Mouse (Mus musculus) CH12.LX (cell line): Measurements from ENCODE around the gene Plrg1. TPM values are rescaled to one million over a fixed set of nuclear protein-coding genes. Genes with fewer than 3 reads are reported as not detected.

Experiments
- DNase-seq: peaks from one replicate; pipeline ENCODE4 v3.0.0-alpha.2; 2013; ENCODE audit errors: extremely low read depth
- H3K27ac ChIP-seq: 2 replicates; pipeline ENCODE4 v1.5.1; 2012; ENCODE audit warnings: low read depth, mild to moderate bottlenecking, control low read depth, moderate library complexity; ENCODE audit not compliant: insufficient read depth
- H3K27me3 ChIP-seq: replicated peaks from 2 replicates; pipeline ENCODE3; 2012; ENCODE audit warnings: inconsistent platforms
- H3K36me3 ChIP-seq, 2 experiments: replicated peaks in 1 of 2; 2 replicates each; pipeline versions ENCODE3 to v1.6.1; 2012; ENCODE audit warnings: inconsistent platforms in 1 of 2, low read length in 1 of 2, mild to moderate bottlenecking in 1 of 2, mixed read lengths in 1 of 2, moderate library complexity in 1 of 2; ENCODE audit not compliant: control insufficient read depth in 1 of 2, insufficient read depth in 1 of 2
- H3K4me1 ChIP-seq, 2 experiments: 2 replicates each; pipeline ENCODE4 v1.6.1; 2012; ENCODE audit warnings: inconsistent platforms in 1 of 2, moderate library complexity in 1 of 2; ENCODE audit not compliant: insufficient read depth in 2 of 2, control insufficient read depth in 1 of 2
- H3K4me2 ChIP-seq: 2 replicates; pipeline ENCODE4 v1.6.1; 2012; ENCODE audit warnings: low read depth, mild to moderate bottlenecking, control low read depth; ENCODE audit not compliant: poor library complexity, insufficient read depth, severe bottlenecking
- H3K4me3 ChIP-seq, 3 experiments: fragments of 150-350 bp in 1 of 3; sonication (generic) in 1 of 3; replicated peaks in 1 of 3; 2 replicates each; pipeline versions ENCODE3 to v1.5.1; 2011 to 2012; ENCODE audit warnings: low read depth in 2 of 3, low read length in 2 of 3, mild to moderate bottlenecking in 2 of 3, moderate library complexity in 2 of 3, control low read depth in 1 of 3, improper control_type of control experiment in 1 of 3, inconsistent platforms in 1 of 3, mixed read lengths in 1 of 3; ENCODE audit not compliant: poor library complexity in 1 of 3
- H3K79me2 ChIP-seq: replicated peaks from 2 replicates; pipeline ENCODE4 v1.6.1; 2012; ENCODE audit warnings: mild to moderate bottlenecking, moderate library complexity; ENCODE audit not compliant: control insufficient read depth, poor library complexity, insufficient read depth, severe bottlenecking; ENCODE audit errors: extremely low read depth
- H3K9ac ChIP-seq: 2 replicates; pipeline ENCODE4 v1.6.1; 2012; ENCODE audit warnings: low read depth, mild to moderate bottlenecking, control low read depth, moderate library complexity; ENCODE audit not compliant: insufficient read depth
- H3K9me3 ChIP-seq: replicated peaks from 2 replicates; pipeline ENCODE3; 2012; ENCODE audit warnings: low read length, inconsistent platforms, mixed read lengths
- CHD1 ChIP-seq: IDR thresholded peaks from 2 replicates; pipeline ENCODE4 v1.6.1; 2012; ENCODE audit warnings: low read depth, low read length, improper control_type of control experiment, inconsistent platforms
- CTCF ChIP-seq, 2 experiments: IDR thresholded peaks in 1 of 2; conservative IDR thresholded peaks in 1 of 2; 2 replicates each; pipeline ENCODE4 v1.5.1; 2011 to 2012; ENCODE audit warnings: low read depth in 2 of 2, low read length in 2 of 2, improper control_type of control experiment in 1 of 2, inconsistent platforms in 1 of 2, mild to moderate bottlenecking in 1 of 2, moderate library complexity in 1 of 2
- E2F4 ChIP-seq: IDR thresholded peaks from 2 replicates; pipeline ENCODE4 v1.6.1; 2011; ENCODE audit warnings: low read depth, low read length, improper control_type of control experiment; ENCODE audit not compliant: insufficient replicate concordance
- ELF1 ChIP-seq: IDR thresholded peaks from 2 replicates; pipeline ENCODE4 v1.6.1; 2014; ENCODE audit warnings: low read depth, mild to moderate bottlenecking, inconsistent platforms, low read length, improper control_type of control experiment
- EP300 ChIP-seq: IDR thresholded peaks from 2 replicates; pipeline ENCODE4 v1.6.1; 2011; ENCODE audit warnings: low read length, improper control_type of control experiment
- GABPA ChIP-seq: IDR thresholded peaks from 2 replicates; pipeline ENCODE4 v1.6.1; 2012; ENCODE audit warnings: low read depth, low read length, improper control_type of control experiment, inconsistent platforms; ENCODE audit not compliant: insufficient replicate concordance
- HCFC1 ChIP-seq: IDR thresholded peaks from 2 replicates; pipeline ENCODE4 v1.6.1; 2012; ENCODE audit warnings: low read depth, mild to moderate bottlenecking, inconsistent platforms, low read length, improper control_type of control experiment
- IRF4 ChIP-seq: IDR thresholded peaks from 2 replicates; pipeline ENCODE4 v1.6.1; 2014; ENCODE audit warnings: low read depth, mild to moderate bottlenecking, inconsistent platforms, low read length, improper control_type of control experiment
- KAT2A ChIP-seq: IDR thresholded peaks from 2 replicates; pipeline ENCODE4 v1.6.1; 2012; ENCODE audit warnings: low read length, improper control_type of control experiment, inconsistent platforms; ENCODE audit not compliant: insufficient replicate concordance
- MAFK ChIP-seq: IDR thresholded peaks from 2 replicates; pipeline ENCODE4 v1.6.1; 2011; ENCODE audit warnings: low read length, improper control_type of control experiment; ENCODE audit not compliant: insufficient replicate concordance
- MAX ChIP-seq: IDR thresholded peaks from 2 replicates; pipeline ENCODE4 v1.6.1; 2011; ENCODE audit warnings: low read length, improper control_type of control experiment
- MEF2A ChIP-seq: IDR thresholded peaks from 2 replicates; pipeline ENCODE4 v1.6.1; 2014; ENCODE audit warnings: low read depth, mild to moderate bottlenecking, inconsistent platforms, low read length, improper control_type of control experiment, borderline replicate concordance
- MXI1 ChIP-seq: IDR thresholded peaks from 2 replicates; pipeline ENCODE4 v1.6.1; 2011; ENCODE audit warnings: mild to moderate bottlenecking, low read depth, low read length, improper control_type of control experiment
- MYC ChIP-seq: IDR thresholded peaks from 2 replicates; pipeline ENCODE4 v1.6.1; 2011; ENCODE audit warnings: low read depth, mild to moderate bottlenecking, improper control_type of control experiment, low read length
- NRF1 ChIP-seq: IDR thresholded peaks from 2 replicates; pipeline ENCODE4 v1.6.1; 2014; ENCODE audit warnings: low read depth, mild to moderate bottlenecking, inconsistent platforms, low read length, improper control_type of control experiment, moderate library complexity
- POLR2A ChIP-seq: IDR thresholded peaks from 2 replicates; pipeline ENCODE4 v1.6.1; 2011; ENCODE audit warnings: low read depth, mild to moderate bottlenecking, improper control_type of control experiment, low read length
- RAD21 ChIP-seq: IDR thresholded peaks from 2 replicates; pipeline ENCODE4 v1.6.1; 2011; ENCODE audit warnings: low read depth, mild to moderate bottlenecking, low read length, improper control_type of control experiment, moderate library complexity
- RCOR1 ChIP-seq: conservative IDR thresholded peaks from 2 replicates; pipeline ENCODE4 v1.6.1; 2012; ENCODE audit warnings: low read depth, mild to moderate bottlenecking, inconsistent platforms, low read length, improper control_type of control experiment
- SIN3A ChIP-seq: IDR thresholded peaks from 2 replicates; pipeline ENCODE4 v1.6.1; 2012; ENCODE audit warnings: low read length, improper control_type of control experiment, inconsistent platforms
- SMC3 ChIP-seq: IDR thresholded peaks from 2 replicates; pipeline ENCODE4 v1.6.1; 2011; ENCODE audit warnings: low read depth, low read length, improper control_type of control experiment
- TCF12 ChIP-seq: IDR thresholded peaks from 2 replicates; pipeline ENCODE4 v1.6.1; 2014; ENCODE audit warnings: low read depth, mild to moderate bottlenecking, inconsistent platforms, low read length, improper control_type of control experiment
- UBTF ChIP-seq: IDR thresholded peaks from 2 replicates; pipeline ENCODE4 v1.6.1; 2012; ENCODE audit warnings: low read depth, mild to moderate bottlenecking, inconsistent platforms, low read length, improper control_type of control experiment, moderate library complexity
- USF2 ChIP-seq: conservative IDR thresholded peaks from 2 replicates; pipeline ENCODE4 v1.6.1; 2011; ENCODE audit warnings: low read depth, low read length, improper control_type of control experiment
- ZC3H11A ChIP-seq: IDR thresholded peaks from 2 replicates; pipeline ENCODE4 v1.6.1; 2012; ENCODE audit warnings: low read depth, mild to moderate bottlenecking, inconsistent platforms, low read length, improper control_type of control experiment
- ZMIZ1 ChIP-seq: IDR thresholded peaks from 2 replicates; pipeline ENCODE4 v1.6.1; 2012; ENCODE audit warnings: low read depth, mild to moderate bottlenecking, inconsistent platforms, low read length, improper control_type of control experiment
- ZNF384 ChIP-seq: IDR thresholded peaks from 2 replicates; pipeline ENCODE4 v1.6.1; 2012; ENCODE audit warnings: low read depth, low read length, improper control_type of control experiment, inconsistent platforms
- dilution Hi-C: fragments of 300-500 bp; cut with MboI; formaldehyde crosslinking; loops from 2 replicates; pipeline ENCODE4 v1.14.3; 2020; ENCODE audit warnings: low sequenced_read_pairs; ENCODE audit not compliant: extremely low pct_unique_long_range_greater_than_20kb, extremely low pct_ligation_motif_present
- in situ Hi-C: fragments of 300-500 bp; cut with MboI; formaldehyde crosslinking; loops from 3 replicates; pipeline ENCODE4 v1.14.3; 2019; ENCODE audit warnings: low sequenced_read_pairs, low pct_ligation_motif_present, low pct_unique_long_range_greater_than_20kb, mixed read lengths
- polyA plus RNA-seq: library from polyadenylated mRNA; unstranded; fragments of >175 nt; gene quantifications from 2 replicates; pipeline ENCODE4 v1.2.1, GENCODE M21; 2012; ENCODE audit warnings: low read depth; ENCODE audit not compliant: insufficient read length
- total RNA-seq, 2 experiments: library from RNA; depleted of rRNA; stranded (reverse); fragments of 300-350 nt in 1 of 2; fragments of >200 nt in 1 of 2; gene quantifications; 2 replicates each; pipeline ENCODE4 v1.2.3; 2012 to 2014

Plrg1 gene
- total and polyA plus RNA-seq, 3 experiments, result 93.1 to 128 (median 108) TPM

- Histone ChIP-seq H3K9me3 (no peaks in the 10 kb centered on the region), H3K4me1 (peaks cover 0 to 24% of the 10 kb centered on the region in 2 experiments; a peak in 2 of 4 replicates), H3K27me3 (no peaks in the 10 kb centered on the region), H3K36me3 (peaks cover 3 to 6% of the 10 kb centered on the region in 2 experiments), H3K27ac (no peak overlapping the region), H3K79me2 (peaks cover 17% of the 10 kb centered on the region), H3K4me3 (no peak overlapping the region), H3K9ac (no peak overlapping the region), H3K4me2 (no peak overlapping the region)
- TF ChIP-seq ZMIZ1, result no peak
- TF ChIP-seq TCF12, result no peak
- TF ChIP-seq HCFC1, result no peak
- no peak for TF ChIP-seq SMC3
- no peak for TF ChIP-seq ELF1
- TF ChIP-seq RCOR1, result no peak
- TF ChIP-seq USF2, result no peak
- no peak for TF ChIP-seq EP300
- no peak for TF ChIP-seq RAD21
- no peak for TF ChIP-seq MXI1
- TF ChIP-seq CTCF (conservative IDR thresholded peaks at IDR 0.05 in 1 of 2, IDR thresholded peaks at IDR 0.05 in 1 of 2; ENCODE audit: low read depth in 2 of 2, low read length in 2 of 2), result no peak
- TF ChIP-seq CHD1, result no peak
- TF ChIP-seq MAX, result no peak
- no peak for DNase-seq
- in situ Hi-C loops, result loop anchor here (5.0 to 10.0 kb wide), 2 partner anchors 50 to 177 kb away; partner anchors contain the start of gene Rbm46
- dilution Hi-C loops, result no loop called here
Observed at GRCm38 (mm10) chr3:83052102-83052501, 3.2 kb upstream of the Plrg1 start.

- Histone ChIP-seq H3K79me2 (peaks cover 17% of the 10 kb centered on the region), H3K36me3 (peaks cover 8 to 12% of the 10 kb centered on the region in 2 experiments)
- TF ChIP-seq ELF1 (no peak), SMC3 (no peak), NRF1 (no peak)
- TF ChIP-seq, all 38 proteins: peak for 0
- dilution Hi-C loops, result no loop called here
- in situ Hi-C loops, result loop anchor here (5.0 to 10.0 kb wide), 2 partner anchors 51 to 178 kb away; partner anchors contain the start of gene Rbm46
- no peak for DNase-seq
- H3K9me3 ChIP-seq, result no peaks in the 10 kb centered on the region
- no peak overlapping the region for H3K4me2 ChIP-seq
- H3K4me3 ChIP-seq, result no peak overlapping the region
- H3K27me3 ChIP-seq, result no peaks in the 10 kb centered on the region
- no peak overlapping the region for H3K9ac ChIP-seq
- peaks cover 0 to 24% of the 10 kb centered on the region in 2 experiments; a peak in 2 of 4 replicates for H3K4me1 ChIP-seq
- no peak overlapping the region for H3K27ac ChIP-seq
Observed at GRCm38 (mm10) chr3:83053126-83053525, 2.2 kb upstream of the Plrg1 start.

- in situ Hi-C loops (loop anchor here (5.0 to 10.0 kb wide), 2 partner anchors 51 to 179 kb away; partner anchors contain the start of gene Rbm46), dilution Hi-C loops (no loop called here)
- Histone ChIP-seq H3K36me3 (peaks cover 13 to 18% of the 10 kb centered on the region in 2 experiments), H3K27me3 (no peaks in the 10 kb centered on the region), H3K9ac (peak overlapping the region; percentile 40), H3K4me1 (peaks cover 0 to 24% of the 10 kb centered on the region in 2 experiments; a peak in 2 of 4 replicates), H3K79me2 (peaks cover 17% of the 10 kb centered on the region), H3K4me3 (no peak overlapping the region), H3K9me3 (no peaks in the 10 kb centered on the region), H3K4me2 (peak overlapping the region; percentile 80), H3K27ac (no peak overlapping the region)
- peak; percentile 57 for DNase-seq
- TF ChIP-seq ELF1 (no peak), POLR2A (no peak), GABPA (no peak), KAT2A (no peak), MYC (no peak), RAD21 (peak; percentile 91), ZC3H11A (peak; percentile 6; the same call in 1 of the 2 replicates), UBTF (no peak), MEF2A (no peak), E2F4 (no peak), CTCF (conservative IDR thresholded peaks at IDR 0.05 in 1 of 2, IDR thresholded peaks at IDR 0.05 in 1 of 2; ENCODE audit: low read depth in 2 of 2, low read length in 2 of 2) (peak; percentile 24 to 88; a peak in 3 of 4 replicates), SIN3A (no peak), ZNF384 (no peak), CHD1 (no peak), IRF4 (no peak), MAFK (no peak)
Observed at GRCm38 (mm10) chr3:83053758-83054157, 1.6 kb upstream of the Plrg1 start.
